Mouse (Mus musculus) kidney, adult 2 months (tissue): Measurements from ENCODE around the gene Ghrhr.

ENCODE experiments used
- CTCF ChIP-seq: fragments of 200-500 bp; conservative IDR thresholded peaks from 2 replicates; pipeline ENCODE4 v1.5.1; 2011; ENCODE audit warnings: low read depth, mild to moderate bottlenecking, control low read depth, low read length, moderate library complexity, mixed read lengths; ENCODE audit not compliant: insufficient read depth, insufficient read length
- POLR2A ChIP-seq: fragments of 200-500 bp; IDR thresholded peaks from one replicate; pipeline ENCODE4 v1.6.1; 2011; ENCODE audit warnings: low read depth, low read length, control low read depth

GRCm38 (mm10) chr6:55404421-55404990 lies 28.4 kb downstream of the Ghrhr start:
- TF ChIP-seq POLR2A, result no peak
- TF ChIP-seq CTCF, result no peak
